Mouse (Mus musculus) adrenal gland, adult 18-20 months (tissue): ENCODE measurements at regions not wholly inside any gene's neighbourhood (a gene's known extent, or its start where the extent isn't known, plus 50 kb on each side); places are given as distances from the start of the nearest gene placed in this dataset.

Source experiments
- DNase-seq, 2 experiments: peaks; one replicate each; pipeline ENCODE4 v3.0.0; 2021 to 2022; ENCODE audit warnings: low spot score in 2 of 2

GRCm38 (mm10) chr13:102127933-102128430, 360.0 kb upstream of the Pik3r1 start:
- no peak for DNase-seq

GRCm38 (mm10) chr13:102131459-102131858, 363.4 kb upstream of the Pik3r1 start:
- DNase-seq: no peak

GRCm38 (mm10) chr13:102132154-102132553, 364.1 kb upstream of the Pik3r1 start:
- no peak for DNase-seq

- no peak for DNase-seq
These were observed 364.7 kb upstream of the Pik3r1 start for GRCm38 (mm10) chr13:102132696-102133095.

- DNase-seq: no peak
These were observed 367.2 kb upstream of the Pik3r1 start for GRCm38 (mm10) chr13:102135210-102135609.

GRCm38 (mm10) chr13:102142986-102143385, 375.0 kb upstream of the Pik3r1 start:
- DNase-seq: no peak

- DNase-seq: no peak
These were observed 375.8 kb upstream of the Pik3r1 start for GRCm38 (mm10) chr13:102143848-102144247.

- DNase-seq: no peak
These were observed 380.0 kb upstream of the Pik3r1 start for GRCm38 (mm10) chr13:102148039-102148438.

GRCm38 (mm10) chr13:102153785-102154608, 386.0 kb upstream of the Pik3r1 start:
- DNase-seq: no peak

- DNase-seq: no peak
These were observed 386.5 kb upstream of the Pik3r1 start for GRCm38 (mm10) chr13:102154609-102154899.

- DNase-seq: no peak
These were observed 389.5 kb upstream of the Pik3r1 start for GRCm38 (mm10) chr13:102157369-102158130.

GRCm38 (mm10) chr13:102173382-102174234, 405.6 kb upstream of the Pik3r1 start:
- DNase-seq: no peak

- DNase-seq: no peak
These were observed 406.4 kb upstream of the Pik3r1 start for GRCm38 (mm10) chr13:102174431-102174830.

- DNase-seq: no peak
These were observed 406.9 kb upstream of the Pik3r1 start for GRCm38 (mm10) chr13:102174896-102175295.

- DNase-seq: no peak
These were observed 407.4 kb upstream of the Pik3r1 start for GRCm38 (mm10) chr13:102175406-102175805.

- no peak for DNase-seq
These were observed 408.4 kb upstream of the Pik3r1 start for GRCm38 (mm10) chr13:102176456-102176855.

GRCm38 (mm10) chr13:102194716-102195115, 426.7 kb upstream of the Pik3r1 start:
- no peak for DNase-seq

GRCm38 (mm10) chr13:102202301-102202700, 434.3 kb upstream of the Pik3r1 start:
- no peak for DNase-seq

GRCm38 (mm10) chr13:102218486-102218885, 450.5 kb upstream of the Pik3r1 start:
- DNase-seq: no peak

- no peak for DNase-seq
These were observed 462.3 kb upstream of the Cd180 start for GRCm38 (mm10) chr13:102231048-102231447.

GRCm38 (mm10) chr13:102232291-102232936, 460.9 kb upstream of the Cd180 start:
- no peak for DNase-seq
